Mouse (Mus musculus): ENCODE results near the gene Enthd1. TPM values are rescaled to one million over a fixed set of nuclear protein-coding genes. Genes with fewer than 3 reads are reported as not detected.

The Enthd1 gene
- not detected in 2 replicates for polyA plus RNA-seq (2016; fragmentation: Nextera tagmentation; extraction: Ambion mirVana)

DNA sequence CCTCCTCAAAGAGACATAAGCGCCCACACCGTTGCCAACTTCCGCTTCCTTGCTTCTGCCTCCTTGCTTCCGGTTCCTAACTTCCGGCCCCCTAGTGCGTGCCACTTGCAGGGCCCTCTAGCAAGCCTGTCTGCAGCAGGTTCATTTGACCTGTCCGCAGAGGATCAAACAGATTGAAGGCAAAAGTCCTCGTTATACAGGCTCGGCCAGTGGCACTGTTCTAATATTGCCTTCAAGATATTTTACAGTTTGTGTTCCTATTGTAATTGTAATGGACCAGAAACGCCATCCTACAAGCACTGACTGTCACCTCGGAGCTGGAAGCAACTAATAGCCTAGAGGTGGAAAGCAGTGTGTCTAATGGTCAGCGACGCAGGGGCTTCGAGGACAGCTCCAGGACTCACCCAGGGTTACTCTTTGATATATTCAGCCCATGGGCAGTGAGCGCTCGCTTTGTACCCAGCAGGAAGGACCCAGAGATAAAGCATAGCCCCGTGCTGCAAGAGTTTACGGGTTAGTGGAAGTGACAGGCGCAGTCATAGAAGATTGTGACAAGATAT is at the start of gene Enthd1:
Enthd1 (minus strand) TSS at position 51 of the 560 bp plus-strand sequence.
- ATAC-seq: no peak
- Histone ChIP-seq H3K4me2 (no peak within 1 kb of the TSS), H3K27me3 (replicated peaks) (peaks cover 55% of the 10 kb centered on the region), H3K9me3 (replicated peaks) (no peaks in the 10 kb centered on the region), H3K4me3 (no peak within 1 kb of the TSS), H3K4me1 (0 out of 2 replicates have a peak, but pooled peaks cover under 1% of the 10 kb centered on the region), H3K36me3 (no peaks in the 10 kb centered on the region), H3K9ac (no peak within 1 kb of the TSS), H3K27ac (no peak within 1 kb of the TSS)
- WGBS (ENCODE audit: insufficient replicate concordance): 62% methylated on average over 19 of the region's 19 CpGs

DNA sequence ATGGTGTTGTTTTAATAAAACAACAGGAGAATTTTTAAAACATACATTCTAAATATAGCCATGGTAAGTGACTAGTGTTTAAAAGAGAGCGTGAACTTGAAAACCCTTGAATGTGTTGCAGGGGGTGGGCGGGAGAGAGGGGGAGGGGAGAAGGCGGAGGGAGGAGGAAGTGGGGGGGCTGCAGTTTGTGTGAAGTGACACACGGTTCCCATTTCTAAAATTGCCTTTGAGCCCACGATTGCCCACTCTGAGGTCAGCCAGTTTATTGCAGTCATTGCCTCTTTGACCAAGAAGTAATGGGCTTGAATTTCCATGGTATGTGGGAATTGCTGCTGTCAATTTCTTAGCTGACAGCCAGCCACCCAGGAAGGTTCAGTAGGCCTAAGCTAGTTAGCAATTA is 48.9 kb upstream of the Enthd1 start:
- no peak for ATAC-seq
- H3K4me3 ChIP-seq: no peak overlapping the region
- peaks cover 41% of the 10 kb centered on the region for H3K27me3 ChIP-seq (replicated peaks)
- no peak overlapping the region for H3K9ac ChIP-seq
- WGBS (ENCODE audit: insufficient replicate concordance): 36% methylated on average over 5 of the region's 5 CpGs
- no peaks in the 10 kb centered on the region for H3K36me3 ChIP-seq
- peaks cover 49% of the 10 kb centered on the region for H3K4me1 ChIP-seq
- no peaks in the 10 kb centered on the region for H3K9me3 ChIP-seq (replicated peaks)
- no peak overlapping the region for H3K4me2 ChIP-seq
- no peak overlapping the region for H3K27ac ChIP-seq

DNA sequence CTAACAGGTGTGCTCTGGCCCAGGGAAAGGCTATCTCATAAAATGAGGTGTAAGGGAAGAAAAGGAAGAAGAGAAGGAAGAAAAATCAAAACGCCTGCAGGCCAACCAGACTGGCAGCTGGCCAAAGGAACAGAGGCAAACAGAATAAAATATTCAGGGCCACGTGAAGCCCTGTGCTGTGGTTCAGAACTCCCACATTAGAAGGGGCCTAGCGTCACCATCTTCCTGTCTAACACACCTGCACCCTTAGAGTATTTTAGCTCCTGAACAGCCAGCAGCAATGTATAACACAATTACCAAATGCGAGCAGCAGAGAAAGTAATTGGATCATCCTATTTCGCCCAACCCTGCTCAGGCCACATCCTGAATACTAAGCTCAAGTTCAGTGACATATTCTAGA is 46.5 kb upstream of the Enthd1 start:
- 69% methylated on average over 5 of the region's 5 CpGs for WGBS (ENCODE audit: insufficient replicate concordance)
- ATAC-seq: no peak
- H3K4me2 ChIP-seq: no peak overlapping the region

DNA sequence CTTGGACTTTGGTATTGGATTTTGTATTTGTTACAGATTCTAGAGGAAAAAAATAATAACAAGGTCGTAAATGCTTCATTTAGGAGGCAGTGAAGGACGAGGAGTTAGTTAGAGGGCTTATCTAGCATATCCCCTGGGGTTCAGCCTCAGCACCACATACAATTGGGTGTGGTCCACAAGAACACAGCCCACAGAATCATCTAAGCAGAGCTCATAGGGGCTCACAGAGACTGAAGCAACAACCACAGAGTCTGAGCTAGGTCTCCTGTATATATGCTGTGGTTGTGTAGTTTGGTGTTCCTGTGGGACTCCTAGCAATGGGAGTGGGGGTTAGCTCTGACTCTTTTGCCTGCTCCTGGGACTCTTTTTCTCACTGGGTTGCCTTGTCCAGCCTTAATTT is 45.4 kb upstream of the Enthd1 start:
- peaks cover 27% of the 10 kb centered on the region for H3K4me1 ChIP-seq
- H3K4me2 ChIP-seq: no peak overlapping the region
- no peaks in the 10 kb centered on the region for H3K9me3 ChIP-seq (replicated peaks)
- peak; percentile 61; the same call in 1 of the 2 replicates for ATAC-seq
- no peak overlapping the region for H3K9ac ChIP-seq
- no peaks in the 10 kb centered on the region for H3K36me3 ChIP-seq
- 0 out of 2 replicates have a peak overlapping the region, but pooled peaks have one; percentile 8 for H3K27ac ChIP-seq
- H3K27me3 ChIP-seq (replicated peaks): peaks cover 29% of the 10 kb centered on the region
- WGBS (ENCODE audit: insufficient replicate concordance): 34% methylated on average over 2 of the region's 2 CpGs
- H3K4me3 ChIP-seq: no peak overlapping the region

More for the DNA sequence above, 46.5 kb upstream of the Enthd1 start:
- H3K9ac ChIP-seq: no peak overlapping the region
- no peaks in the 10 kb centered on the region for H3K9me3 ChIP-seq (replicated peaks)
- no peak overlapping the region for H3K4me3 ChIP-seq
- peaks cover 32% of the 10 kb centered on the region for H3K27me3 ChIP-seq (replicated peaks)
- no peak overlapping the region for H3K27ac ChIP-seq
- peaks cover 36% of the 10 kb centered on the region for H3K4me1 ChIP-seq
- no peaks in the 10 kb centered on the region for H3K36me3 ChIP-seq

DNA sequence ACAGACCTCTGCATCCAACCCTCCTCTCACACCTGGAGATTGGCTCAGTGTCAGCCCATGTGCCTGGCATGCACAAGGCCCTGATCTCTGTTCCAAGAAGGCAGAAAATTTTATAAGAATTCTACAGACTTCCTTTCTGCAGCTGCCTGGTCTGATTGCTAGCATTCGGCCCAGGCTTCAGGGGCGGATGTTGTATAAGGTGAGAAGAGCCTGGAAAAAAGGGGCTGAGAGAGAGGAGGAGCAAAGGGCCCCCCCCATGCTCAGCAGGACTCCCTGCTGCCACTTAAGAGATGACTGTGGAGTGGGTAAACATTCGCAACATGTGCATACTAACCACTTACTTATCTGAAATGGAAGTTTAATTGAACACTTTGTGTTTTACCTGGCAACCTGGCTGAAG is 43.0 kb upstream of the Enthd1 start:
- Histone ChIP-seq H3K36me3 (no peaks in the 10 kb centered on the region), H3K9ac (no peak overlapping the region), H3K27ac (no peak overlapping the region), H3K4me1 (peaks cover 16% of the 10 kb centered on the region), H3K4me3 (no peak overlapping the region), H3K4me2 (no peak overlapping the region), H3K9me3 (replicated peaks) (no peaks in the 10 kb centered on the region), H3K27me3 (replicated peaks) (peaks cover 8% of the 10 kb centered on the region)
- no peak for ATAC-seq
- WGBS (ENCODE audit: insufficient replicate concordance): 68% methylated on average over 3 of the region's 3 CpGs

DNA sequence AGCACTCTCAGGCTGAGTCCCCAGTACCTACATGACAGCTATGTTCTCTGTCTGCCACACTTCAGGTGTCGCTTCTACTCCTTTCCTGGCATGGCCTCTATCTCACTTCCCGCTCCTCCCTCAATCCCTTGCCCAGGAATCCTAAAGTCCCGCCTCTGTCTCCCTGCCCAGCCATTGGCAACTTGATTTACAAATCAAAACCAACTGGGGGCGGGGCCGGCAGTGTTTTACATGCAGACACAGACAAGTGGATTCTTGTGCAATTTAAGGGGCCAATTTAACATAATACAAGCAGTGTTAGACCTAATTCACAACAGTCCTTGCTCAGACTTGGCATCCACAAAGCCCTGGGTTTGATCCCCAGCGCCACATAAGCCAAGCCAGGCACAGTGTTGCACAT is 39.1 kb upstream of the Enthd1 start:
- no peaks in the 10 kb centered on the region for H3K9me3 ChIP-seq (replicated peaks)
- no peak overlapping the region for H3K27ac ChIP-seq
- 70% methylated on average over 6 of the region's 6 CpGs for WGBS (ENCODE audit: insufficient replicate concordance)
- no peak overlapping the region for H3K9ac ChIP-seq
- no peak overlapping the region for H3K4me3 ChIP-seq
- H3K4me1 ChIP-seq: peaks cover 13% of the 10 kb centered on the region
- H3K36me3 ChIP-seq: no peaks in the 10 kb centered on the region
- H3K4me2 ChIP-seq: no peak overlapping the region
- H3K27me3 ChIP-seq (replicated peaks): peaks cover 16% of the 10 kb centered on the region
- no peak for ATAC-seq

DNA sequence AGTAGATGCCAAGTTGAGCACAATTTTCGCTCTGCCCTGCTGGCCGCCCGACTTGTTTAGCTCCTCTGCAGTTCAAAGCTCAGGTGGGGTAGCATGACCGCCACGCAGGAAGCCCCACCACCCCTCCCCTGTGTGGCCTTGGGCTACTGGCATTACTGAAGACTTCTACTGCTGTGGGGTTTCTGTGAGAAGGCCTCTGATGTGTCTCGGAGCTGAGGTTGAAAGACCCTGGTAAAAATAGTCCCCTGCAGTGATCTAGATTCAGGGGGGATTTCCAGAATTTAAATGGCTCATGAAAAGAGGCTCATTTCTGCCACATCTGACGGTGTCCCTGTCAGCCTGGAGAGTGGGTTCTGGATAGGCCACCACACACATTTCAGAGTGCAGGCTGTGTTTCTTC is 37.5 kb upstream of the Enthd1 start:
- Histone ChIP-seq H3K36me3 (no peaks in the 10 kb centered on the region), H3K4me3 (no peak overlapping the region), H3K9me3 (replicated peaks) (no peaks in the 10 kb centered on the region), H3K4me2 (no peak overlapping the region), H3K4me1 (peaks cover 20% of the 10 kb centered on the region), H3K9ac (no peak overlapping the region), H3K27ac (no peak overlapping the region), H3K27me3 (replicated peaks) (peaks cover 18% of the 10 kb centered on the region)
- 68% methylated on average over 7 of the region's 7 CpGs for WGBS (ENCODE audit: insufficient replicate concordance)
- no peak for ATAC-seq

DNA sequence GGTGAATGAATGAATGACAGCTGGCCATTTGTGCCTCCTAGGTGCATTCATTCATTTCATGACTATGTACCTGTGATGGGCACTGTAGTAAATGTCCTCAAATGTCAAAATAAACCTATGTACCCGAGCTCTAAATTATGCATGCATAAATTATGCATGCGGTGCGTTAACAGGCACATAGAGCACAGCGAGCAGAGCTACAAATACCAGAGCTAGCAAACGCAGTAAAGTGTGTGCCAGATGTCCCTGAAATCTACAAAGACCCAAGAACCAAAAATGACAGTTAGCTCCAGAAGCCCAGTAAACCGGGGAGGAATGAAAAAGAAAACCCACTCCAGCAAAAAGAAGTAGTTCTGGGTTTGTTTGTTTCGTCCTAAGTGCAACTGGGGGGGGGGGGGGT is 36.5 kb upstream of the Enthd1 start:
- Histone ChIP-seq H3K4me2 (no peak overlapping the region), H3K27ac (no peak overlapping the region), H3K4me1 (peaks cover 20% of the 10 kb centered on the region), H3K36me3 (no peaks in the 10 kb centered on the region), H3K27me3 (replicated peaks) (peaks cover 27% of the 10 kb centered on the region; the same call in 1 of the 2 replicates), H3K9ac (no peak overlapping the region), H3K9me3 (replicated peaks) (no peaks in the 10 kb centered on the region), H3K4me3 (no peak overlapping the region)
- ATAC-seq: no peak
- 68% methylated on average over 7 of the region's 7 CpGs for WGBS (ENCODE audit: insufficient replicate concordance)

DNA sequence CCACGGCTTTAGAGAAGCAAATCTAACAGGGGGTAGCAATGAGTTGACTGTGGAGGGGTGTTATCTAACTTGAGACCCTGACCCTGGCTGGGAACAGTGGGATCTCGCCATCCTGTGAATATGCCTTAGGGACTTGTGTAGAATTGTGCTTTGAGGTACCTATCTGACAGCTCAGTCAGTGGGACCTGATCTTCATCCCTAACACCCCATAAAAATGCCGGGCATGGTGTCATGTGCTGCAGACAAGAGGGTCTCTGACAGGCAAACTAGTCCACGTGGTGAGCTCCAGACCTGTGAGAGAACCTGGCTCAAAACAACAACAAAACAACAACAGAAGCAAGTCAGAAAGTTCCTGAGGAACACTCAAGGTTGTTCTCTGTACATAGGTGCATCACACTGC is 34.9 kb upstream of the Enthd1 start:
- H3K27me3 ChIP-seq (replicated peaks): peaks cover 24% of the 10 kb centered on the region; the same call in 1 of the 2 replicates
- peak overlapping the region; percentile 61; the same call in 1 of the 2 replicates for H3K27ac ChIP-seq
- peak overlapping the region; percentile 70 for H3K4me2 ChIP-seq
- no peaks in the 10 kb centered on the region for H3K9me3 ChIP-seq (replicated peaks)
- H3K36me3 ChIP-seq: no peaks in the 10 kb centered on the region
- 0 out of 2 replicates have a peak overlapping the region, but pooled peaks have one; percentile 47 for H3K9ac ChIP-seq
- peaks cover 20% of the 10 kb centered on the region for H3K4me1 ChIP-seq
- no peak overlapping the region for H3K4me3 ChIP-seq
- ATAC-seq: no peak
- 68% methylated on average over 4 of the region's 4 CpGs for WGBS (ENCODE audit: insufficient replicate concordance)

DNA sequence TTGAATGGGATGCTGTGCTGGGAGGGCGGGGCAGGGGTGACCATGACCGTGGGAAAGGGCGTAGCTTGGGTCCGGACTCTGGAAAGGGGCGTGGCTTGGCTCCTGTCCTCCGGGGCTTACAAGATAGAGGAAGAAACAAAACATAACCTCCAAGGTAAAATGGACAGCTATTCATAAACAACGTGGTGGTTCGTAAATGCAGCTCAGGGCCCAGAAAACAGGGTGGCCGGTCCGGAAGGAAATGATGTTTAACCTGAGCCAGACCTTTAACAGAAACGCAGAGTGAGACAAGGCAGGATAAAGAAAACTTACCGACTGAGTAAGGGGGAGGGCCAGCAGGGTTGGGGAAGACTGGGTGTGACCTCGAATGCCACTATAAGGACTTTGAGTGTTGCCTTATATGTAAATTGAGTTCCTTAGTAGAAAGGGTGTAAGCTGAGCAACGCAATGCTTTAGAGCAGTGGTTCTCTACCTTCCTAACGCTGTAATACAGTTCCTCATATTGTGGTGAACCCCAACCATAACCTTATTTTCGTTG is 34.3 kb upstream of the Enthd1 start:
- Histone ChIP-seq H3K4me3 (peak overlapping the region; percentile 42), H3K27me3 (replicated peaks) (peaks cover 24% of the 10 kb centered on the region; the same call in 1 of the 2 replicates), H3K4me2 (peak overlapping the region; percentile 70), H3K4me1 (peaks cover 20% of the 10 kb centered on the region), H3K36me3 (no peaks in the 10 kb centered on the region), H3K9me3 (replicated peaks) (no peaks in the 10 kb centered on the region), H3K27ac (peak overlapping the region; percentile 61; the same call in 1 of the 2 replicates), H3K9ac (peak overlapping the region; percentile 47; the same call in 1 of the 2 replicates)
- 21% methylated on average over 16 of the region's 16 CpGs for WGBS (ENCODE audit: insufficient replicate concordance)
- ATAC-seq: peak; percentile 92

DNA sequence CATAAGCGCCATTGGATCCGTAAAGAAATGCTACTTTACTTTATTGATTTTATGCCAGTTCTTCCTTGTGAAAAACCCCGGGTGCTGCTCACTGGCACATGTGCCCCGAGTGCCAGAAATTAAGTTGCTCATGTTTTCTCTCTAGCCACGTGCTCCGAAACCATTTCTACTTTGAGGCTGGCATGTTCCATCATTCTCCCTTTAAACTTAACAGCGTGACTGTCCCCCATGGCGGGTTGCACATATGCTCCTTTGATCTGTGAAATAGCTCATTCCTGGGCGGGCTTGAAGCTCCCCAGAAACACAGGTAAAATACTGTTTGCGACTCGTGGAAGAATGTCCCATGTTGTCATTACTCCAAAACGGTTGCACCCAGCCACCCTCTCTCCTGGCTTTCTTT is 33.8 kb upstream of the Enthd1 start:
- Histone ChIP-seq H3K27me3 (replicated peaks) (peaks cover 24% of the 10 kb centered on the region; the same call in 1 of the 2 replicates), H3K27ac (0 out of 2 replicates have a peak overlapping the region, but pooled peaks have one; percentile 2), H3K4me3 (peak overlapping the region; percentile 42), H3K9ac (no peak overlapping the region), H3K4me1 (peaks cover 25% of the 10 kb centered on the region), H3K36me3 (no peaks in the 10 kb centered on the region), H3K9me3 (replicated peaks) (no peaks in the 10 kb centered on the region), H3K4me2 (peak overlapping the region; percentile 70)
- WGBS (ENCODE audit: insufficient replicate concordance): 67% methylated on average over 12 of the region's 12 CpGs
- ATAC-seq: no peak

DNA sequence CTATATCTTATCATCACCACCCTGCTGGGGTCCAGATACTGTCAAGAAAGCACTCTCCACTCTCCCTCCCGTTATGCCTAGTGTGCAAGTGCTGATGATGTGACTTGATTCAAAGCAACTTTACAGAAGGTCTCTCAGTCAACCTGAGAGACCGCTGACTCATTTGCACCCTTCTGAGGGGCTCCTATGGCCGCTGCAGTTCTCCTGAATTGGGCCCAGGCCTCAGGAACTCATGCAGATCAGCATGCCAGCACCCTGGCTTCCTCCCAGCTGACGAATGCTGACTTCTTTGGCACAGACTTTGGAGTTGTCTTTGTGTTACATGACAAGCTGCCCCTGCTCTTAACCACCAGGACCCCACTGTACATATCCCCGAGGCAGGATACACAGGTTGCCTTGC is 28.9 kb upstream of the Enthd1 start:
- no peak for ATAC-seq
- Histone ChIP-seq H3K4me2 (no peak overlapping the region), H3K4me3 (no peak overlapping the region), H3K9me3 (replicated peaks) (no peaks in the 10 kb centered on the region), H3K4me1 (peaks cover 13% of the 10 kb centered on the region), H3K27ac (no peak overlapping the region), H3K27me3 (replicated peaks) (peaks cover 42% of the 10 kb centered on the region), H3K9ac (no peak overlapping the region), H3K36me3 (no peaks in the 10 kb centered on the region)
- 44% methylated on average over 5 of the region's 5 CpGs for WGBS (ENCODE audit: insufficient replicate concordance)

Data from liver, embryonic 12.5 days (tissue).